Mouse (Mus musculus) adrenal gland (tissue): Measurements from ENCODE around the gene Stx5a.

Experiments used
- intact Hi-C: fragments of 180-260 bp; cut with DNase I; formaldehyde crosslinking; loops from one replicate; pipeline ENCODE4 v1.15.1; 2025
- long read RNA-seq, 2 experiments: library from polyadenylated mRNA; unstranded; transcript quantifications; one replicate each; pipeline ENCODE4 v2.0.0; 2020; ENCODE audit warnings: borderline replicate concordance in 1 of 2; ENCODE audit not compliant: insufficient replicate concordance in 1 of 2

Gene Stx5a
- long read RNA-seq, experiment 1, transcript Stx5a-213 (11 exons, 2,251 nt): major isoform, 41 of 83 reads
- long read RNA-seq, experiment 1, transcript Stx5a-202 (10 exons, 2,112 nt): minor isoform, 19 of 83 reads
- long read RNA-seq, experiment 1, partial matches to known transcripts: 4 of 83 reads
- long read RNA-seq, experiment 1, other reads (novel, unspliced or antisense): 15 of 83 reads
- long read RNA-seq, experiment 2, transcript Stx5a-213 (11 exons, 2,251 nt): major isoform, 31 of 66 reads
- long read RNA-seq, experiment 2, transcript Stx5a-202 (10 exons, 2,112 nt): minor isoform, 14 of 66 reads
- long read RNA-seq, experiment 2, partial matches to known transcripts: 4 of 66 reads
- long read RNA-seq, experiment 2, other reads (novel, unspliced or antisense): 11 of 66 reads

DNA sequence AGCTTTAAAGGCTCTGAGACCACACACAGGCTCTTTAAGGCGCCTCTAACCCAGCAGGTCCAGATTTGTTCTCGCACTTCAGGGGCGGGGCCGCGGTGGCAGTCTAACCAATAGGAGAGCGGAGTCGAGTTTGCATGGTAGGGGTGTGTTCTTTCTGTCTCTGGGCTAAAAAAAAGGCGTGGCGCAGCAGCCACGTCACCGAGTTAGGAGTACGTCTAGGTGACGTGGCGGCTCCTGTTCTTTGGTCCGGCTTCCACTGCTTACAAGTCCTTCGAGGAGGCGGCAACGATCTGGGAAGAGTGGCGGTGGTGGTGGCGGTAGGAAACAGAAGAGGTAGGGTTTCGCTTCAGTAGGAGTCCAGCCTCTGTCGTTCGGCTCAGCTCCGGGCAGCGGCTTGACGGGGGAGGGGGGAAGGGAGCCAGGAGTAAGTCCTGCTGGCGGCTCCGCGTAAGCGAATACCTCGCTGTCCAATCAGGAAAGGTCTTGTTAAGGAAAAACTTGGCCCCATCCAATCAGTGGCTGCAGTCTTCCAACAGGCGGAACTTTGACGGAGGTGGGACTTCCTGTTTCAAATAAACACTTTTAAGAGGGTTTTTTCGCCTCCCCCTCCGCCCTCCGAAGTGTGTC, at the start of gene Stx5a:
Gene Stx5a (plus strand): TSS at position 171 of the 627 bp plus-strand sequence.
- intact Hi-C loops: no loop called here

DNA sequence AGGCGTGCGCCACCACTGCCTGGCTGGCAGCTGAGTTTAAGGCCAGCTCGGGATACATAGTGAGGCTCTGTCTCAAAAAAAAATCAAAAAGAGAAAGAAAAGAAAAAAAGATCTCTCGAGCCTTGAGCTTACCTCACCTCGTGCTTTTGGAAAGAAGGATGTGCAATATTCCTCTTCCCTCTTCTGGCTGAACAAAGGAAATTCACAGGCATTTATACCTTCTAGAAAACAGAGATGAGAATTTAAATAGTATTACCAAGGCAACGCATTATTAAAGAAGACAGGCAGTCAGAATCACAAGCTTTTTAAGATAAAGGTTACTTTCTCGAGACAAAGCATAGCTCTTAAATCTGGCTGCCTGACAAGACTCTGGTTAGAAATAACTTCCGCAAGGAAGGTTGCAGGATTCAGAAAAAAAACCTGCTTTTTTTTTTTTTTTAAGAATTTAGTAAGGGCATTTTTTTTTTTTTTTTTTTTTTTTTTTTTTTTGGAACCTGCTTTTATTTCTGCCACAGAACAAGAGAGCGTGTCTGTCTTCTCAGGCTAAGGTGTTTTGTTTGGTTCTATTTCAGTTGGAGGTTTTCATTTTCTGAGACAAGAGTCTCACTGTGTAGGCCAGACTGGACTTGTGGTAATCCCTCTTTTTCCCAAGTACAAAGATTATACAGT, 49.2 kb upstream of the Stx5a start:
- intact Hi-C loops: no loop called here

DNA sequence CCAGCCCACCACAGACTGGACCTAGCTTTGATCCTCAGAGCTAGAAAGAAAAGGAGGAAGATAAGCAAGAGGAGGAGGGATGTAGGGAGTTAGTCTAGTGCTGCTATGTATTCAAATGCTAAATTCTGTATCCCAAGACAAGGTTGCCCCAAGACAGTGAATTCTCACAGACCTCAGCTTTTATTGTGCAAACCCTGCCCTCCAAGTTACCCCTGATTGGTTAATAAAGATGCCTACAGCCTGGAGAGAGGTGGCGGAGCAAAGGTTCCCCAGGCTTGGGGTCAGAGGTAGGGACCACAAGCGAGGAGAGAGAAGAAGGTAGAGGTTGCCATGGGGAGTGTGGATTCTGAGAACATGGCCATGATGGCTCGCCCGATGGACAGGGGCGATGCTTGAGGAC, 48.5 kb upstream of the Stx5a start:
- intact Hi-C loops: no loop called here

DNA sequence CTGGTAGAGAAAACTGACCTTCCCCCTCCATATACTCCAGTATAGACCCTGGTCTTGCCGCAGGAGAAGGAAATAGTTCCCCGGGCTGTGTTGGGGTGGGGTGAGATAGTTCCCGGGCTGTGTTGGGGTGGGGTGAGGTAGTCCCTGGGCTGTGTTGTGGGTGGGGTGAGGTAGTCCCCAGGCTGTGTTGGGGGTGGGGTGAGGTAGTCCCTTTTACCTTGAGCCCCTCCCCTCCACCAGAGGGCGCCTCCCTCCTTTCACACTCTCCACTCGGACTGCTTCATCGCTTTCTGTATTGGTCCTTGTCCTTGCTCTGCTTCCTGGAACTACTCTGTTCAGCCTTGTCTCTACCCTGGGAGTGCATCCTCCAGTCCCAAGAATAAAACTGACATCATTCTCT, 45.9 kb upstream of the Stx5a start:
- intact Hi-C loops: no loop called here

DNA sequence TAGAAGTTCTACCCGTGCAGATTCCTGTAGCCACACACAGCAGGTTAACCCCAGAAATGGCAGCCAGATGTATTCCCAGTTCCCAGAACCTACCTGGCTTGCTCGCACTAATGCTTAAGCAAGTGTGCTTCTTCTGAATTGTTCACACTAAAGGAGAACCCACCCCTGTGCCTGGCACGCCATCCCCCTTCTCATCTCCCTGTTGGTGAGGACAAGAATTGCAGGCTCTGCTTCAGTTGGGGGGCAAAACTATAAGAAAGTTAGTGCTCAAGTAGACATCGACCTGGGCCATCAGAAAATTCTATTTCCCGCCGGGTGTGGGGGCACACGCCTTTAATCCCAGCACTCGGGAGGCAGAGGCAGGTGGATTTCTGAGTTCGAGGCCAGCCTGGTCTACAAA, 41.6 kb upstream of the Stx5a start:
- intact Hi-C loops: no loop called here

DNA sequence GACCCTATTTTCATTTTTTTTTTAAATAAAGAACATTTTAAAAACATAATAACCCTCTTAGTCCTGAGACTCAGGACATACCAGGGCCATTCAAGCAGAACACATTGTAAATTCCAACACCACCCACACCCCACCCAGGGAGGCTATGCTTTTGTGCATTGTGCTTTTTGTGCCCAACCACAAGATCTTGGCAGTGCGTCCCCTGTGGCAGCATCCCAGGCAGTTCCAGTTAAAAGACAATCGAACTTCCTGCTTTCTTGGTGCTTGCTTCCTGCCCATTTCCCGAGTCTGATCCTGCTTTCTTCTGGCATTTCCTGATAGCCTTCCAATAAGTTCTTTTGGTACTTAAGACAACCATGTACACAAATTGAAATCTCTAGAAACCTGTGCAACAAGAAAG, 38.8 kb upstream of the Stx5a start:
- intact Hi-C loops: no loop called here

DNA sequence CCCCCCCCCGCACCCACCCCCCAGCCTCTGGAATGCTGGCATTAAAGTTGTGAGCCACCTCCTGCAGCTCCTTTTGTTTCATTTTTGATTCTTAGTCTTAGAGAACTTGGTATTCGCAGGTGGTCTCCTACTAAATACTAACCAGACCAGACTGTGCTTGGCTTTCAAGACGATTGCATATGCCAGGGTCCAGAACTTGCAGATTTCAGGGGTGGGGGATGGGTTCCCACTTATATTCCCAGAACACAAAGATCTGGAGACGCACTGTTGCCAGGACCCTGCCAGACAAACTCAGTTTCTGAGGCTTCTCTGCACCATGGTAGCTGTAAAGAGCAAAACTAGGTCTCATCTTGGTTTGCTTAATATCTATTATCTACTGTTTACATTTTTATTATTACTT, 37.6 kb upstream of the Stx5a start:
- intact Hi-C loops: no loop called here

DNA sequence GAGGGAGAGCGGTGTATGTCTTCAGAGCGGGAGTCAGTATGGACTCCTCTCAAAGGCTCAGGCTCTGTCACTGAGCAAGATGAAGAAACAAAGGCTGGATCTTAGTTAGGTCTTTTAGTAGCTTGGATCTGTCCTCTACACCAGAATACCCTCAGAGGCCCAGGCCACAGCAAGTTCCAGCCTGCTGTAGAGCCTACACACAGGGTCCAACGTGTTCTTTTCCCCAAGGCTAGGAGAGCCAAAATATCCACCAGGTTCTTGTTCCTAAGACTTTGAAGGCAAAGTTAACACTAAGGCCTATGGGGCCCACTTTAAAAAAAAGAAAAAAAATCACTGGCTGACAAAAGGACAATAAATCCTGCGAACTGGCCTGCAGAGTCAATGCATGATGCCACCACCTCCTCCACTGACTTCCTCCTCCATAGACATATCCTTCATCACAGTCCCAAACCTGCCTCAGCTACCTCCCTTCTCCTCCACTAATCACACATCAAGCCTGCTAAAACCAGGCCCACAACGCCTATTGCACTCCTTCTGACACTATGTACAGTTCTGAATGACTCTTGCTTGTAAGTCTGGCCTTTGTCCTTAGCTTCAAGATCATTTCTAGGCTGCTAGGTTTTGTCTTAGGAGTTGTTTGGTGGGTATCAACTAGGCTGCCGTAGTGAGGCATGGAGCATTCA, 36.0 kb upstream of the Stx5a start:
- intact Hi-C loops: no loop called here

DNA sequence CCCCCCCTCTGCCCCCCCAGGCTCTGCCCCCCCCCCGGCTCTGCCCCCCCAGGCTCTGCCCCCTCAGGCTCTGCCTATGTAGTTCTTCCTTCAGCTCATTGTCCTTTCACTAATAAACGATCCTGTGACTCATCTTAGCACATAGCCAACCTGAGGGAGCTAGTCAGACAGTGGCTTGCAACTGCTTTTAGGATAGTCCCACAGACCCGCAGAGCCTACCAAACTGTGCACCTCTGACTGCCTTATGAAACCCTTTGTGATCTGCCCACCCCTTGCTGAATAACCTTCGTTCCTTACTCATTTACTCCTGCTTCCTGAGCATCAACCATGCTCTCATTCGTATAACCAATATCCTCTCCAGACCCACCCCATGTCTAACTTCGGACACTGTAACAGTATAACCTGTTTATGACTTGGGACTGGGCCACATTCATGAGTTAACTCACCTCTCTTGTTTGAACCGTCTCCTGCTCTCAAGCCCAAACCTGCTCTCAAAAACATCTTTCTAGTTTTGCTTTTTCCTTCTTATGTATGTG, 35.0 kb upstream of the Stx5a start:
- intact Hi-C loops: no loop called here

DNA sequence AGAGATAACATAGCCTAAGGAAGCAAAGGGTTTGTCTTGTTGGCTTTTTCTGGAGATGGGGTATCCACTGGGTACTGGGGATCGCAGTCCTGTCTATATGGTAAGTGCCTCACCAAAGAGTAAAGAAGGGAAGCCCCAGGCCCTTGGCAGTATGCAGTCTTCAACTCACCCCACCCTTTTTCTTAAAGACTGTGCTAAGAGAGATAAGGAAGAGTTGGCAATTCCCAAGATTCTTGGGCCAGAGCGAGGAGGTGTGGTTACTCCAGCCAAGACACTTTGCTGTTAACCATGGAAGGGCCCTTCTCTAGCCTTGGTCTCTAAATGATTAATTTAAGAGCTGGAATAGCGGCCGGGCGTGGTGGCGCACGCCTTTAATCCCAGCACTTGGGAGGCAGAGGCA, 34.3 kb upstream of the Stx5a start:
- intact Hi-C loops: no loop called here

DNA sequence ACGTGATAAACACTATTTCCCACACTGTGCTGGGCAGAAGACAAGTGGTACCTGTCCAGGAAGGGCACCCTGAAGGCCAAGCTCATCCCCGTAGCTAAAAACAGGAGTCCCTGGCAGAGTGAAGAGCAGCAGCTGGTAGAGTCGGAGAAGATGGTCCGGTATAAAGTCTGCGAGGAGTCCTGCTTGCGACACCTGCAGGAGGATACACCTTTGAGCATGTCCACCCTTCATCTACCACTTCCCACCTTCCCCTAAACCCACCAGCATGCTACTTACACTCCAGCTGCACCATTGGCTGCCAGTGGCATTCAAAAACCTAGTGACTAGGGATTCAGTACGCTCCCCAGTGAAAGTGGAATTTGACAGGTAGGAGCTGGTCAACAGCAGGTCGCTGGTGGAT, 32.3 kb upstream of the Stx5a start:
- intact Hi-C loops: no loop called here

DNA sequence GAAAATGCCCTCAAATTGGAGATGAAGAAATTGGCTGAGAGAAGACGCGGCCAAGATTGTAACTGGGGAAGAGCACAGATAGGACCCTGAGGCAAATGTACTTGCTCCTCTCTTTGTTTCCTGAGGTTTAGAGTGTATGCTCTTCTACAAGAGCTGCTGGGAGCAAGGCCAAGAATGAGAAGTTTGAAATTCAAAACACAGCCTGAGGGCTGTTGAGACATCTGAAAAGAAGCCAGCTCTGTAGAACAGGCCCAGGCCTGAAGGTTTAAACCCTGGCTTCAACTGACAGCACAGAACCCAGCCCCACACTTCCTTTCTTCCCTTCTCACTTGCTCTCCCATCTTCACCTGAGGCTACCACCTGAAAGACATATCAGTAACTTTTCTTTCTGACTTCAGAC, 31.2 kb upstream of the Stx5a start:
- intact Hi-C loops: loop anchor here (10.0 kb wide), 1 partner anchor 405 kb away; no protein-coding TSS in a partner anchor

DNA sequence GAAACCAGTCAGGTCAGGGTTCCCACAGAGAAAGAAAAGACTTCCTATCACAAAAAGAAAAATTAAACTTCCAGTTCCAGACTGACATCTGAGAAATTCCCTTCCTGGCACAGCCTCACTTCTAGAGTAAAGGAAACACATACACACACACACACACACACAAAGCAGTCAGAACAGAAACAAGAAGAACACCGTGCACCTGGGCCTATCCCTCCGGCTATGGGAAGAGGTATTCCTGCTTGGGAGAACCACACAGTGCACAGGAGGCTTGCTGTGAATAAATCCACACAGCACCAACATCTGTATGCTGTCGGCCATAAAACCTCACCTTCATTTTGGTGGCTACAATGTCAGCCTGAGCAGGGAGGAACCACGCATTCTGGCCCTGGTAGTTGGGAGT, 29.7 kb upstream of the Stx5a start:
- intact Hi-C loops: loop anchor here (10.0 kb wide), 1 partner anchor 403 kb away; no protein-coding TSS in a partner anchor

DNA sequence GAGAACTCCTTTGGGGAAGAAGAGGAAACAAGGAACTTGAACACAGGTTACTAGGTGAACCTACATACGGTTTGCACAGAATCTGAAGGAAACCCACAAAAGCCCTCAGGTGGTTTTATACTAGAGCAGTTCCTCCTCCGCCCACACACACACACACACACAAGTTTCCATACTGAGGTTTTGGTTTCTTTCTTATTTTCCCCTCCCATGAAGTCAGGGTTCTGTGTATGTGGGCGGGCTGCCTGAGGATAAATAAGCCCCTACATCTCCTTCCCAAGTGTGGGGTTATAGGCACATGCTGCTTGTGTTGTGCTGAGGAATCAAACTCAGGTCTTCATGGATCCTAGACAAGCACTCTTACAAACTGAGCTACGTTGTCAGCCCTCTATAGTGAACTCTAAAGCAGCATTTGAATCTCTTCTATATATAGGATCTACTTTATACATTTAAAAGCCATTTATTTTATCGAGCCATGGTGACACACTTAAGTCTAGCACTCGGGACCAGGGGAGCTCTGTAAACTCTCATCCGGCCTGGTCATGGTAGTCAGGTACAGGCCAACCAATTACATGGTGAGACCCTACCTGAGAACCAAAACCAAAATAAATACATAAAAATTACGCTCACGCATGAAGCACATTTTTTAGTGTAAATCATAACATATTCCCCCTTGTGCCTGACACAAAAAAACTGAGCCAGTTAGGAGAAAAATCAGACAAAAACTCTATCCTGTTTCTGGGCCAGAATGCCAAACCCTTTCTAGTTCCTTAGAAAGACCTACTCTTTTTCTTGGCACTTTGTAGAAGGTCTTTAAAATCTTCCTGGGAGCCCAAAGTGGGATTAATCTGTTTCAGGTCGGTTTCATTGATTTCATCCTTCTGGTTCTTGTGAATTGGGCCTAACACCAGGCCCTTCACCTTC, 29.0 kb upstream of the Stx5a start:
- intact Hi-C loops: loop anchor here (10.0 kb wide), 1 partner anchor 403 kb away; no protein-coding TSS in a partner anchor

DNA sequence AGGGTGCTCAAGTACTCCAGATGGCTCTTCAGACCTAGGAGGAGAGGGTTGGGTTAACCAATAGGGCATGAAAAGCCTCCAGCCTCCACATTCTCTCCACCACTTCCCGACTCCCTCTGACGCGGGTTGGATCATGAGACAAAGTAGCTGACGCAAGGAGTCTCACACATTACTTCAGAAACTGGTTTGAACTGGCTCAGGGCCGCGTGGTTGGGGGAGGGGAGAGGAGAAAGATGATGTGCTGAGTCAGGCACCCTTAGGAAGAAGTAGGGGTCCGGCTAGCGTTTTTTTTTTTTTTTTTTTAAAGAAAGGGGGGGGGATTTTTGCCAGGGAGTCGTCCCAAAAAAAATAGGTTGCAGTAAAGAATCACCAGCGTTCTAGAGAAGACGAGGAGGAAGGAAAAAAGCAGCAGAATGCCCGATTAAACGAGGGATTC, 28.3 kb upstream of the Stx5a start:
- intact Hi-C loops: loop anchor here (10.0 kb wide), 1 partner anchor 402 kb away; no protein-coding TSS in a partner anchor

DNA sequence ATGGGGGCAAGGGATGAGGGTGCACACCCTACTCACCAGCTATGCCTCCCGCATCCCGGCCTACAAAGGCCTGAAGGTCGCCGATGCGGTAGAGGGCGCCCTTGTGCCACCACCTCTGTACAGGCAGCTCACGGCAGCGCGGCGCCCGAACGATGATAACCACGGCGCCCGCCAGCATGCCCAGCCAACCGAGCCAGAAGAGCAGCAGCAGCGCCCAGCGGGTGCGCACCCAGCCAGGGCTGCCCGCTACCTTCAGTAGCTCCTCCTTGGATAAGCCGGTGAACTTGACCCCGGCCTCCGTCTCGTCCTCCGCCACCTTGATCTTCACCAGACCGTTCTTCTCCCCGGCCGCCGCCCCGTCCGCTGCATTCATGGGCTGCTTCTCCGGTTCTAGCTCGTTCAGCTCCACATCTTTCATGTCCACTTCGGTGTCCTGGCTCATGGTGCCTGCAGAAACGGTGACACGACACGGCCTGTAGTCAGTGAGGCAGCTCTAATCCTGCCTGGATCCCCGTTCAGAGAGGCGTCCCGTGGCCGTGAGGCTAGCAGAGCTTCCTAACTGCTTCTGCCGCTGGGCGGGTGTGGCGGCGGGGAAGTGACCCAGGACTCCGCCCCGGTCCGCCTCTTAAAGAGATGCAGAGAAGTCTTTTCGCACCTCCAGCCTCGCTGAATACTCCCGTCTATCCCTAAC, 27.8 kb upstream of the Stx5a start:
- intact Hi-C loops: loop anchor here (10.0 kb wide), 1 partner anchor 401 kb away; no protein-coding TSS in a partner anchor

DNA sequence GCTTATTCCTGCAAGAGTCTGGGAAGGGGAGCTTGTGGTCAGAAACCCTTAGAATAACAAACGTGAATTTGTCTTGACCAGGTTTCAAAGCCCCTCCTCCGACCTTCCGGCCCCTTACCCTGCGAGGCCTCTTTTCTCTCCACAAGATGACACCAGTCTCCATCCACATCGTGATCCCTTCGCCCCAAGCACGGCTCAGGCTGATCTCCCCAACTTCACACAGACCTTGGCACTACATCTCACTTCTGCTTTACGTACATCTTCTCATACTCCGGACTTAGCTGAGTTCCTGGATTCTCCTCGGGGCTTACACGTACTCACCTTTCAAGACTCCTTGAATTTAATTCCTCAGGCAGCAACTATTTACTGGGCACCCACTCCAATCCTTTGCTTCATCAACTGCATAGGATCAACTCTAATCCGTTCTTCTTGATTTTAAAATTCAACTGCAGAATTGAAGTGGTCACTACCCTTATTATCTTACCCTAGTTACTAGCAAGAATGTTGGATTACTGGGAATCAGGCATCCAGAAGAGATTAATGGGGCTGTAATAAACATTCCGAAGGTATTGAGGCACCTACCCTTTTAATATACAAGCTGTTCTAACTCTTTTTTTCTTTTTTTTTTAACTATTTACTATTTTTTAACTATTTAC, 27.1 kb upstream of the Stx5a start:
- intact Hi-C loops: loop anchor here (10.0 kb wide), 1 partner anchor 401 kb away; no protein-coding TSS in a partner anchor

DNA sequence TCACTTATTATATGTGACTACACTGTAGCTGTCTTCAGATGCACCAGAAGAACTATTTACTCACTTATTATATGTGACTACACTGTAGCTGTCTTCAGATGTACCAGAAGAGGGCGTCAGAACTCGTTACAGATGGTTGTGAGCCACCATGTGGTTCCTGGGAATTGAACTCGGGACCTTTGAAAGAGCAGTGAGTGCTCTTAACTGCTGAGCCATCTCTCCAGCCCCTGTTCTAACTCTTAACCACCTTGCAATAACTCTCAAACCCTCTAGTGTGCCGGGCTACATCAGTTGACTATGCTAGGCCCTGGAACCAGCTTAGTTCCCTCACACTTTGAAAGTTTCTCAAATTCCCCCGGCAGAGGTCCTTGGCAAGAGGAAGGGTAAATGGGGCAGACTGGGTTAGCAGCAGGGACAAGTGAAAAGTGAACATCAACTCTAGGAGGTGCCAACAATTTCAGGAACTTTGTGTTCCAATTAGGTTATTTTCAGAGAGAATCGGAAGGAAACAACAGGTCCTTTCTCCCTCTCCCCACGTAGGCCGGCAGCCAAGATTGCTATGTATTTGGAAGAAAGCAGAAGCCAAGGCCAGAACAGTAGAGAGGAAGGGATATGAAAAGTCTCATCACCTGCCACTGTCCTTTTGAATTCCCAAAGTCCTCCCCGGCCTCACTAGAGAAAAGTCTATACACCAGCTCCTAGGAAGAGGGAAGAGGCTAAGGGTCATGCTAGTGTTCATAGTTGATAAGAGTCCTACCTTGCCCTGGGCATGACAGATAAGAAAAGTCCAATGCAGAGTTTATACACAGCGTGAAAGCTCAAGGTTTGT, 26.3 kb upstream of the Stx5a start:
- intact Hi-C loops: loop anchor here (10.0 kb wide), 1 partner anchor 400 kb away; no protein-coding TSS in a partner anchor
